In the genomic region with DNA sequence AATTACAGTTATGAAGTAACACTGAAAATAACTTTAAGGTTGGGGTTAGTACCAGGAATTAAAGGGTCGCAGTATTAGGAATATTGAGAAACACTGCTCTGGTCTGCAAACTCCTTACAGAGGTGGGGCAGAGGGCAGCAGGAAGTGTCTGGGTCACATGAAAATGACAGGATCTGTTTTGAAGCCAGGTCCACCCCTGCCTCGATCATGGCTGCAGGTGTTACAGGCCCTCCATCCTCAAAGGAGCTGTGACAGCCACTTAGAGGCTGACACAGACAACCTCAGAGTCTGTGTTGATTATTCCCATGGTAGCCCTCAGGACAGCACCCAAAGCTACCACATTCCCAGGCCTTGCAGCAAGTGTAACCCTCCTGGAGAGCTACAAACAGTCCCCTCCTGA, we compare ENCODE assay signal across 37 mouse cellular contexts. TPM values are rescaled to one million over a fixed set of nuclear protein-coding genes. Genes with fewer than 3 reads are reported as not detected.
"Had no signal": no experiment of that assay in that cellular context is flagged by ENCODE, and none has a peak within 500 bp of the region (broad histone marks: within the 10 kb centered on the region; RNA-seq: fewer than 3 reads in every experiment).

No protein-coding gene starts in this region.

- ATAC-seq: lung, postnatal 0 days; midbrain, embryonic 13.5 days; midbrain, embryonic 15.5 days; midbrain, embryonic 16.5 days had no signal

- H3K27ac ChIP-seq: limb, embryonic 10.5 days; limb, embryonic 12.5 days; limb, embryonic 13.5 days; limb, embryonic 15.5 days; liver, embryonic 12.5 days; liver, embryonic 13.5 days; liver, embryonic 14.5 days; liver, embryonic 15.5 days; lung, embryonic 15.5 days; macrophage; midbrain, embryonic 10.5 days; midbrain, embryonic 12.5 days; midbrain, embryonic 13.5 days; midbrain, embryonic 15.5 days; neural tube, embryonic 12.5 days had no signal

- H3K9me3 ChIP-seq: limb, embryonic 10.5 days; limb, embryonic 13.5 days; limb, embryonic 15.5 days; liver, embryonic 12.5 days; liver, embryonic 15.5 days; lung, embryonic 15.5 days; midbrain, embryonic 12.5 days; midbrain, embryonic 13.5 days; midbrain, embryonic 15.5 days; neural tube, embryonic 12.5 days had no signal

- H3K4me2 ChIP-seq: limb, embryonic 12.5 days; limb, embryonic 13.5 days; limb, embryonic 15.5 days; liver, embryonic 11.5 days; liver, embryonic 12.5 days; liver, embryonic 13.5 days; liver, embryonic 15.5 days; lung, embryonic 14.5 days; lung, embryonic 15.5 days; midbrain, embryonic 11.5 days; midbrain, embryonic 12.5 days; midbrain, embryonic 13.5 days; midbrain, embryonic 15.5 days; neural tube, embryonic 12.5 days had no signal

- H3K9ac ChIP-seq: limb, embryonic 12.5 days; limb, embryonic 13.5 days; limb, embryonic 15.5 days; liver, embryonic 12.5 days; liver, embryonic 13.5 days; liver, embryonic 14.5 days; liver, embryonic 15.5 days; liver, postnatal 0 days; lung, embryonic 14.5 days; lung, embryonic 15.5 days; midbrain, embryonic 12.5 days; midbrain, embryonic 13.5 days; midbrain, embryonic 15.5 days; neural tube, embryonic 12.5 days had no signal

- DNase-seq: left cerebral cortex, postnatal 4 days; liver, embryonic 13.5 days; liver, postnatal 0 days; lung, adult 18-20 months; lung, adult 2 months; lung, embryonic 14.5 days; lung, postnatal 10 days; lung, postnatal 14 days; lung, postnatal 36 days; lung, postnatal 4 days; midbrain, embryonic 14.5 days had no signal

- H3K36me3 ChIP-seq: limb, embryonic 10.5 days; limb, embryonic 12.5 days; limb, embryonic 13.5 days; limb, embryonic 15.5 days; liver, embryonic 12.5 days; liver, embryonic 13.5 days; liver, embryonic 15.5 days; lung, embryonic 15.5 days; midbrain, embryonic 10.5 days; midbrain, embryonic 12.5 days; midbrain, embryonic 13.5 days; midbrain, embryonic 15.5 days; neural tube, embryonic 12.5 days had no signal

- H3K27me3 ChIP-seq: lung, embryonic 15.5 days; midbrain, embryonic 15.5 days; neural tube, embryonic 12.5 days had no signal

- H3K4me1 ChIP-seq: limb, embryonic 10.5 days; limb, embryonic 12.5 days; limb, embryonic 13.5 days; limb, embryonic 15.5 days; liver, embryonic 13.5 days; liver, embryonic 15.5 days; lung, embryonic 15.5 days; midbrain, embryonic 10.5 days; midbrain, embryonic 12.5 days; midbrain, embryonic 13.5 days; midbrain, embryonic 15.5 days; neural tube, embryonic 12.5 days had no signal

- H3K4me3 ChIP-seq: limb, embryonic 10.5 days; limb, embryonic 12.5 days; limb, embryonic 13.5 days; limb, embryonic 15.5 days; liver, embryonic 12.5 days; liver, embryonic 13.5 days; liver, embryonic 15.5 days; lung, embryonic 15.5 days; megakaryocyte, embryonic 14.5 days; midbrain, embryonic 10.5 days; midbrain, embryonic 12.5 days; midbrain, embryonic 13.5 days; midbrain, embryonic 15.5 days; myocyte; neural tube, embryonic 12.5 days had no signal

RNA-seq across cellular contexts. Expression of a gene that starts 16.9 kb away (rescaled TPM):
- total RNA-seq: megakaryocyte progenitor cell, adult 5-6 weeks; megakaryocyte, adult 5-6 weeks; megakaryocyte-erythroid progenitor cell, adult 5-6 weeks had no signal
- polyA plus RNA-seq: limb, embryonic 10.5 days; limb, embryonic 11.5 days; limb, embryonic 12.5 days; limb, embryonic 15.5 days; macrophage; midbrain, embryonic 10.5 days; midbrain, embryonic 11.5 days; neural tube, embryonic 11.5 days had no signal

RNA-seq across cellular contexts. Expression of a gene that starts 38.8 kb away (rescaled TPM):
- total RNA-seq: megakaryocyte progenitor cell, adult 5-6 weeks; megakaryocyte, adult 5-6 weeks; megakaryocyte-erythroid progenitor cell, adult 5-6 weeks; monocyte, adult 5-6 weeks had no signal
- polyA plus RNA-seq: macrophage had no signal
